Mouse (Mus musculus): Measurements from ENCODE around the gene 7530416G11Rik. TPM values are rescaled to one million over a fixed set of nuclear protein-coding genes. Genes with fewer than 3 reads are reported as not detected.

Gene 7530416G11Rik
- total and polyA plus RNA-seq, 2 experiments from 2014 or later, result not detected

GRCm38 (mm10) chr15:85464823-85465565, 38.0 kb downstream of the 7530416G11Rik start:
- no peak overlapping the region for H3K9ac ChIP-seq
- WGBS, result 24% methylated on average over 10 of the region's 10 CpGs
- H3K9me3 ChIP-seq (ENCODE audit: low read length), result no peaks in the 10 kb centered on the region
- DNase-seq, result peak; percentile 34
- H3K4me3 ChIP-seq (ENCODE audit: low read depth, low read length), result no peak overlapping the region
- H3K4me1 ChIP-seq (ENCODE audit: insufficient read depth), result peaks cover 35% of the 10 kb centered on the region
- H3K4me2 ChIP-seq (ENCODE audit: low read depth), result no peak overlapping the region
- H3K36me3 ChIP-seq (ENCODE audit: insufficient read depth), result peaks cover 37% of the 10 kb centered on the region
- H3K27me3 ChIP-seq (ENCODE audit: insufficient read depth, low read length), result no peaks in the 10 kb centered on the region
- peak overlapping the region; percentile 66 for H3K27ac ChIP-seq (ENCODE audit: low read depth, low read length)
- TF ChIP-seq CTCF (IDR thresholded peaks at IDR 0.05; ENCODE audit: low read depth), result no peak
- no peak for ATAC-seq

- Histone ChIP-seq H3K36me3 (ENCODE audit: insufficient read depth) (peaks cover 33% of the 10 kb centered on the region), H3K9ac (no peak overlapping the region), H3K9me3 (ENCODE audit: low read length) (no peaks in the 10 kb centered on the region), H3K4me1 (ENCODE audit: insufficient read depth) (peaks cover 37% of the 10 kb centered on the region), H3K4me2 (ENCODE audit: low read depth) (no peak overlapping the region), H3K4me3 (ENCODE audit: low read depth, low read length) (no peak overlapping the region), H3K27ac (ENCODE audit: low read depth, low read length) (peak overlapping the region; percentile 62), H3K27me3 (ENCODE audit: insufficient read depth, low read length) (no peaks in the 10 kb centered on the region)
- 4% methylated on average over 5 of the region's 5 CpGs for WGBS
- ATAC-seq, result peak; percentile 26; the same call in 1 of the 2 replicates
- TF ChIP-seq CTCF (IDR thresholded peaks at IDR 0.05; ENCODE audit: low read depth), result peak; percentile 43
- peak; percentile 50 for DNase-seq
Measured at GRCm38 (mm10) chr15:85464190-85464589, 38.8 kb downstream of the 7530416G11Rik start.

GRCm38 (mm10) chr15:85463027-85463790, 39.8 kb downstream of the 7530416G11Rik start:
- TF ChIP-seq CTCF (IDR thresholded peaks at IDR 0.05; ENCODE audit: low read depth), result no peak
- Histone ChIP-seq H3K4me3 (ENCODE audit: low read depth, low read length) (no peak overlapping the region), H3K27me3 (ENCODE audit: insufficient read depth, low read length) (no peaks in the 10 kb centered on the region), H3K9ac (no peak overlapping the region), H3K4me1 (ENCODE audit: insufficient read depth) (peaks cover 47% of the 10 kb centered on the region), H3K9me3 (ENCODE audit: low read length) (no peaks in the 10 kb centered on the region), H3K4me2 (ENCODE audit: low read depth) (no peak overlapping the region), H3K27ac (ENCODE audit: low read depth, low read length) (peak overlapping the region; percentile 74), H3K36me3 (ENCODE audit: insufficient read depth) (peaks cover 26% of the 10 kb centered on the region)
- DNase-seq (peak; percentile 20), ATAC-seq (no peak)
- 22% methylated on average over 13 of the region's 13 CpGs for WGBS

GRCm38 (mm10) chr15:85462138-85462537, 40.9 kb downstream of the 7530416G11Rik start:
- no peaks in the 10 kb centered on the region for H3K27me3 ChIP-seq (ENCODE audit: insufficient read depth, low read length)
- no peak overlapping the region for H3K9ac ChIP-seq
- DNase-seq (peak; percentile 81), ATAC-seq (no peak; the same call in 1 of the 2 replicates)
- 23% methylated on average over 4 of the region's 4 CpGs for WGBS
- peak overlapping the region; percentile 74 for H3K27ac ChIP-seq (ENCODE audit: low read depth, low read length)
- peaks cover 19% of the 10 kb centered on the region for H3K36me3 ChIP-seq (ENCODE audit: insufficient read depth)
- no peaks in the 10 kb centered on the region for H3K9me3 ChIP-seq (ENCODE audit: low read length)
- H3K4me2 ChIP-seq (ENCODE audit: low read depth), result no peak overlapping the region
- H3K4me3 ChIP-seq (ENCODE audit: low read depth, low read length), result no peak overlapping the region
- no peak for TF ChIP-seq CTCF (IDR thresholded peaks at IDR 0.05; ENCODE audit: low read depth)
- peaks cover 57% of the 10 kb centered on the region for H3K4me1 ChIP-seq (ENCODE audit: insufficient read depth)

GRCm38 (mm10) chr15:85461541-85461940, 41.5 kb downstream of the 7530416G11Rik start:
- peak overlapping the region; percentile 74 for H3K27ac ChIP-seq (ENCODE audit: low read depth, low read length)
- peaks cover 13% of the 10 kb centered on the region; the same call in 1 of the 2 replicates for H3K36me3 ChIP-seq (ENCODE audit: insufficient read depth)
- no peak overlapping the region for H3K9ac ChIP-seq

GRCm38 (mm10) chr15:85458631-85459082, 44.4 kb downstream of the 7530416G11Rik start:
- H3K9ac ChIP-seq, result no peak overlapping the region
- H3K4me3 ChIP-seq (ENCODE audit: low read depth, low read length), result no peak overlapping the region
- peak; percentile 58 for DNase-seq
- peaks cover 56% of the 10 kb centered on the region for H3K4me1 ChIP-seq (ENCODE audit: insufficient read depth)
- WGBS, result 7% methylated on average over 4 of the region's 4 CpGs
- H3K27ac ChIP-seq (ENCODE audit: low read depth, low read length), result peak overlapping the region; percentile 70
- ATAC-seq, result peak; percentile 57
- no peak for TF ChIP-seq CTCF (IDR thresholded peaks at IDR 0.05; ENCODE audit: low read depth)
- no peaks in the 10 kb centered on the region for H3K27me3 ChIP-seq (ENCODE audit: insufficient read depth, low read length)
- H3K9me3 ChIP-seq (ENCODE audit: low read length), result no peaks in the 10 kb centered on the region
- H3K4me2 ChIP-seq (ENCODE audit: low read depth), result no peak overlapping the region
- H3K36me3 ChIP-seq (ENCODE audit: insufficient read depth), result no peaks in the 10 kb centered on the region

More at GRCm38 (mm10) chr15:85461541-85461940, 41.5 kb downstream of the 7530416G11Rik start:
- Histone ChIP-seq H3K9me3 (ENCODE audit: low read length) (no peaks in the 10 kb centered on the region), H3K27me3 (ENCODE audit: insufficient read depth, low read length) (no peaks in the 10 kb centered on the region), H3K4me1 (ENCODE audit: insufficient read depth) (peaks cover 60% of the 10 kb centered on the region), H3K4me2 (ENCODE audit: low read depth) (no peak overlapping the region), H3K4me3 (ENCODE audit: low read depth, low read length) (no peak overlapping the region)
- DNase-seq (peak; percentile 70), ATAC-seq (peak; percentile 67)
- TF ChIP-seq CTCF (IDR thresholded peaks at IDR 0.05; ENCODE audit: low read depth), result no peak
- 7% methylated on average over 4 of the region's 4 CpGs for WGBS

Data from forebrain, postnatal 0 days (tissue).